Mouse (Mus musculus) heart, embryonic 16.5 days (tissue): ENCODE data around the gene Fgf22. TPM values are rescaled to one million over a fixed set of nuclear protein-coding genes. Genes with fewer than 3 reads are reported as not detected.

ENCODE experiments used
- ATAC-seq: fragments of 200-750 bp; cut with Nextera tagmentation; replicated peaks from 2 replicates; pipeline ENCODE4 v1.8.0; 2017; ENCODE audit warnings: moderate number of reproducible peaks; ENCODE audit not compliant: insufficient read depth, low FRiP score; ENCODE audit errors: extremely low read depth
- H3K27ac ChIP-seq: fragments of 300-500 bp; sonication (generic); 2 replicates; pipeline ENCODE4 v1.5.1; 2014; ENCODE audit warnings: mild to moderate bottlenecking, low read length, control low read depth, moderate library complexity
- H3K27me3 ChIP-seq: fragments of 300-500 bp; sonication (generic); 2 replicates; pipeline ENCODE4 v1.6.1; 2014; ENCODE audit warnings: low read length, mixed read lengths; ENCODE audit not compliant: control insufficient read depth, insufficient read depth
- H3K36me3 ChIP-seq: fragments of 300-500 bp; sonication (generic); 2 replicates; pipeline ENCODE4 v1.6.1; 2014; ENCODE audit not compliant: control insufficient read depth, insufficient read depth
- H3K4me1 ChIP-seq: fragments of 300-500 bp; sonication (generic); 2 replicates; pipeline ENCODE4 v1.6.1; 2014; ENCODE audit warnings: low read length, mixed read lengths; ENCODE audit not compliant: control insufficient read depth, insufficient read depth
- H3K4me2 ChIP-seq: fragments of 300-500 bp; sonication (generic); 2 replicates; pipeline ENCODE4 v1.6.1; 2014; ENCODE audit warnings: low read depth, mild to moderate bottlenecking, control low read depth, low read length
- H3K4me3 ChIP-seq: fragments of 300-500 bp; sonication (generic); 2 replicates; pipeline ENCODE4 v1.5.1; 2014; ENCODE audit warnings: mild to moderate bottlenecking, control low read depth, low read length
- H3K9ac ChIP-seq: fragments of 300-500 bp; sonication (generic); 2 replicates; pipeline ENCODE4 v1.6.1; 2014; ENCODE audit warnings: low read length, control low read depth
- H3K9me3 ChIP-seq: fragments of 300-500 bp; sonication (generic); replicated peaks from 2 replicates; pipeline ENCODE4 v1.6.1; 2016; ENCODE audit warnings: low read length; ENCODE audit not compliant: control insufficient read depth
- WGBS: fragments of 180-500 bp; shearing (Covaris S2); extraction: QIAGEN DNeasy Blood & Tissue Kit; methylation state at CpG from one replicate; pipeline ENCODE4 v1.1.7; 2014; 5-methylcytosine and 5-hydroxymethylcytosine counted together
- polyA plus RNA-seq: library from polyadenylated mRNA; unstranded; fragments of >200 nt; fragmentation: Nextera tagmentation; extraction: Ambion mirVana; gene quantifications from 2 replicates; pipeline ENCODE4 v1.2.1, GENCODE M21; 2015

Gene Fgf22
- polyA plus RNA-seq, 1 experiment from 2014 or later, result 0.13 TPM

GRCm38 (mm10) chr10:79789581-79789980, 34.7 kb downstream of the Fgf22 start:
- H3K27ac ChIP-seq, result no peak overlapping the region; the same call in 1 of the 2 replicates
- peaks cover 8% of the 10 kb centered on the region; the same call in 1 of the 2 replicates for H3K4me1 ChIP-seq
- no peak overlapping the region for H3K4me3 ChIP-seq
- H3K36me3 ChIP-seq, result no peaks in the 10 kb centered on the region
- no peaks in the 10 kb centered on the region for H3K9me3 ChIP-seq
- H3K27me3 ChIP-seq, result peaks cover 3% of the 10 kb centered on the region; the same call in 1 of the 2 replicates
- 36% methylated on average over 2 of the region's 2 CpGs for WGBS
- no peak overlapping the region for H3K4me2 ChIP-seq
- ATAC-seq, result no peak
- H3K9ac ChIP-seq, result no peak overlapping the region

DNA sequence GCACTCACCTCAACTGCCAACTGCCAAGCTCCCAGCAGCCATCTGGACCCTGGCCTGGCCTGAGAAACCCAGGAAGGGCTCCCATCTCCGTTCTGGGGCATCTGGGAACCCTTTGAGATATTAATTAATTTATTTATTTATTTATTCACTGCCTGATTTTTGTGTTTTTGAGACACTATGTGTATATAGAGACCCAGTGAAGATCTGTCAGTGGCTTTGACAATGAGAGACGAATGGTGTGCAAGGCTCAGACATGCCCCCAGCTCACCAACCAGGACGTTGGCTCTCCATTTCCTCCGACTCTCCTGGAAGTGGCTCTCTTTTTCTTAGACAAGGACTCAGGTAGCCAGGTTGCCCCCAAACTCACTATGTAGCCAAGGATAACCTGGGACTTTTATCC, 36.0 kb downstream of the Fgf22 start, which contains the start of gene Prss57:
Gene Prss57, minus strand, starts transcription at position 101 of the 400 bp plus-strand sequence.
- WGBS, result 76% methylated on average over 4 of the region's 4 CpGs
- no peaks in the 10 kb centered on the region for H3K36me3 ChIP-seq

GRCm38 (mm10) chr10:79792339-79793040, 37.6 kb downstream of the Fgf22 start:
- no peak overlapping the region for H3K27ac ChIP-seq
- no peak for ATAC-seq
- 69% methylated on average over 5 of the region's 5 CpGs for WGBS

More for the DNA sequence above, 36.0 kb downstream of the Fgf22 start, which contains the start of gene Prss57:
- Histone ChIP-seq H3K27me3 (0 out of 2 replicates have a peak, but pooled peaks cover 2% of the 10 kb centered on the region), H3K4me3 (no peak within 1 kb of the TSS), H3K9me3 (no peaks in the 10 kb centered on the region), H3K27ac (no peak within 1 kb of the TSS), H3K4me1 (peaks cover 11% of the 10 kb centered on the region), H3K9ac (no peak within 1 kb of the TSS), H3K4me2 (no peak within 1 kb of the TSS)
- ATAC-seq, result no peak

GRCm38 (mm10) chr10:79793051-79793737, 38.3 kb downstream of the Fgf22 start, which contains the start of gene Palm:
TSS of gene Palm (plus strand) at chr10:79793572.
- peaks cover 14% of the 10 kb centered on the region for H3K4me1 ChIP-seq
- H3K4me3 ChIP-seq, result peak within 1 kb of the TSS; percentile 82
- peak within 1 kb of the TSS; percentile 92 for H3K9ac ChIP-seq
- WGBS, result 5% methylated on average over 47 of the region's 51 CpGs
- H3K27ac ChIP-seq, result peak within 1 kb of the TSS; percentile 84
- H3K27me3 ChIP-seq, result 0 out of 2 replicates have a peak, but pooled peaks cover 2% of the 10 kb centered on the region
- peak within 1 kb of the TSS; percentile 78 for H3K4me2 ChIP-seq
- no peaks in the 10 kb centered on the region for H3K36me3 ChIP-seq
- peak; percentile 43 for ATAC-seq
- no peaks in the 10 kb centered on the region for H3K9me3 ChIP-seq

More at GRCm38 (mm10) chr10:79792339-79793040, 37.6 kb downstream of the Fgf22 start:
- Histone ChIP-seq H3K4me2 (no peak overlapping the region), H3K4me1 (peaks cover 14% of the 10 kb centered on the region), H3K4me3 (no peak overlapping the region), H3K27me3 (0 out of 2 replicates have a peak, but pooled peaks cover 2% of the 10 kb centered on the region), H3K9me3 (no peaks in the 10 kb centered on the region), H3K9ac (no peak overlapping the region; the same call in 1 of the 2 replicates), H3K36me3 (no peaks in the 10 kb centered on the region)

DNA sequence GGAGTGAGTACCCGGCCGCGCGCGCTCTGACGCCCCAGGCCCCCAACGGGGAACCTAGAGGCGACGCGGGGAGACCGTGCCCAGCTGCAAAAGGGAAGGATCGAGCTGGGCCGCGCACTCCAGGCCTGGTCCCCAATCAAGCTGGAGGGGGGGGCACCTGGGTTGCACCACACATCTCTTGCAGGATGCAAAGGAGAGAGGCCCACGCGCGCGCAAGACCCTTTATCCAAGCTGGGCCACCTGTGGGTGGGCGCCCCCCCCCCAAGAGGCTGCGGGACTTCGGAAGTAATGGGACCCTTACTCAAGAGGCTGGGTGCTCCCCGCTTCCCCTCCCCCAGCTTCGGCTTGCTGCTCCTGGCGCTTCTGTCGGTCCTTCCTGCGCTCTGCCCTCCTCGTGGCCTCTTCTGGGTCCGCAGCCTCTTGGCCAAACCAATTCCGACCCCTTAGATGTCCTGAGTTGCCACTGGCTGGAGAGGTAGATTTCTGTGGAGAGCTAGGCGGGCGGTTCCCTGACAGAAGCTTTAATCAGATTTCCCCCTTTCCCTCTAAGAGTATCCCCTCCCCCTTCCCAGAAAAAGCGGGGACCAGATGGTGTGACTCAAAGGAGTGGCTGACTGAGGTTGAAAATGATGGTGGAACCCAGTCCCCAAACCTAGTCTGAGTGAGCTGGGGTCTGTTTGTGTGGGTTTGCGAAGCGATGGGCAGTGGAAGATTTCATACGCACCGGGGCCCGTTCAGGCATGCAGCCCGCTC, 39.0 kb downstream of the Fgf22 start:
- Histone ChIP-seq H3K4me2 (peak overlapping the region; percentile 78), H3K9me3 (no peaks in the 10 kb centered on the region), H3K4me3 (peak overlapping the region; percentile 82), H3K4me1 (peaks cover 14% of the 10 kb centered on the region), H3K36me3 (no peaks in the 10 kb centered on the region), H3K27ac (peak overlapping the region; percentile 84), H3K9ac (peak overlapping the region; percentile 92), H3K27me3 (0 out of 2 replicates have a peak, but pooled peaks cover 2% of the 10 kb centered on the region)
- ATAC-seq, result peak; percentile 28; the same call in 1 of the 2 replicates
- WGBS, result 5% methylated on average over 33 of the region's 38 CpGs

DNA sequence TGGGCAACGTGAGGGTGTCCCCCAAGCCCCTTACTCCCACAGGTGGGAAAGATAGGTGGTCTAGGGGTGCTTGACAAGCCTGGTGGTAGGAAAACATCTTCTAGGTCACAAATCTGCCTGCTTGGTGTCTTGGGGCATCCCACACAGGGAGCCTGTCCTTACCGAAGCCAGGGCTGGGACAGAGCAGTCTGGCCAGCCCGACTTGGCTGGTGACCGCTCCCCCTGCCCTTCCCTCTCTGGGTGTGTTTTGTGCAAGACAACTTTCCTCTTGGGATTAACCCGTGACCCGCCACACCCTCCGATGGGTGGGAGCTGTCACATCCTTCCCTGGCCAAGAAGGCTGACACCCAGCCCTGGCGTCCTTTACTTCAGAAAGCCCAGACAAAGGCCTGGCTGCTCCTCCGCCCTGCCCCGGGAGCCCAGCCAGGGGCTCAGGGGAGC, 39.6 kb downstream of the Fgf22 start:
- H3K36me3 ChIP-seq, result no peaks in the 10 kb centered on the region
- no peaks in the 10 kb centered on the region for H3K9me3 ChIP-seq
- peak; percentile 49 for ATAC-seq
- H3K9ac ChIP-seq, result peak overlapping the region; percentile 92
- WGBS, result 16% methylated on average over 10 of the region's 10 CpGs
- H3K4me3 ChIP-seq, result peak overlapping the region; percentile 82
- peaks cover 14% of the 10 kb centered on the region for H3K4me1 ChIP-seq
- H3K27me3 ChIP-seq, result 0 out of 2 replicates have a peak, but pooled peaks cover 1% of the 10 kb centered on the region
- H3K27ac ChIP-seq, result peak overlapping the region; percentile 84
- peak overlapping the region; percentile 78 for H3K4me2 ChIP-seq

DNA sequence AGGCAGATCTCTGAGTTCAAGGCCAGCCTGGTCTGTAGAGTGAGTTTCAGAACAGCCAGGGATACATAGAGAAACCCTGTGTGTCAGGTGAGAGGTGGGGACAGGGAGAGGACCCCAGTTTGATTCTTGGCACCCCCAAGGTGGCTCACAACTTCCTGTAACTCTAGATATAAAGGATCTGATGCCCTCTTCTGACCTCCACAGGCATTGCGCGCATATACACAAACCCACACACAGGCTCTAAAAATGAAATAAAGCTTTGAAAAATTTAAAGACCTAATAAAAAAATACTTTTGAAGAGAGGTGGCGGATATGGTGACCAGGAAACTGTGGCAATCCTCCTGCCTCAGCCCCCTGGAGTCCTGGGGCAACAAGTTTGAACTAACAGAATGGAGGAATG, 41.0 kb downstream of the Fgf22 start:
- 93% methylated on average over 3 of the region's 3 CpGs for WGBS
- Histone ChIP-seq H3K9ac (no peak overlapping the region), H3K4me1 (peaks cover 14% of the 10 kb centered on the region), H3K4me2 (no peak overlapping the region), H3K9me3 (no peaks in the 10 kb centered on the region), H3K27me3 (no peaks in the 10 kb centered on the region), H3K27ac (no peak overlapping the region), H3K4me3 (no peak overlapping the region), H3K36me3 (no peaks in the 10 kb centered on the region)
- no peak for ATAC-seq

GRCm38 (mm10) chr10:79797326-79797725, 42.5 kb downstream of the Fgf22 start:
- no peak overlapping the region for H3K4me3 ChIP-seq
- peaks cover 18% of the 10 kb centered on the region for H3K4me1 ChIP-seq
- 33% methylated on average over 15 of the region's 15 CpGs for WGBS
- ATAC-seq, result no peak
- H3K27me3 ChIP-seq, result no peaks in the 10 kb centered on the region
- no peaks in the 10 kb centered on the region for H3K9me3 ChIP-seq
- H3K36me3 ChIP-seq, result no peaks in the 10 kb centered on the region
- peak overlapping the region; percentile 13; the same call in 1 of the 2 replicates for H3K4me2 ChIP-seq
- H3K27ac ChIP-seq, result peak overlapping the region; percentile 41; the same call in 1 of the 2 replicates
- 0 out of 2 replicates have a peak overlapping the region, but pooled peaks have one; percentile 10 for H3K9ac ChIP-seq
